Mouse (Mus musculus) liver, postnatal 0 days (tissue): ENCODE data around the gene Arl4a.

Experiments used
- CTCF ChIP-seq: sonication (generic); IDR thresholded peaks from 2 replicates; pipeline ENCODE4 v1.5.1; 2016; ENCODE audit warnings: antibody characterized with exemption, low read depth
- EP300 ChIP-seq: IDR thresholded peaks from 2 replicates; pipeline ENCODE4 v1.6.1; 2016; ENCODE audit warnings: antibody characterized with exemption, low read depth, mild to moderate bottlenecking

GRCm38 (mm10) chr12:39977996-39978590, 59.7 kb downstream of the Arl4a start:
- TF ChIP-seq CTCF: no peak
- no peak for TF ChIP-seq EP300
